Comparison of ENCODE assay signal across 13 mouse cellular contexts in the genomic region with DNA sequence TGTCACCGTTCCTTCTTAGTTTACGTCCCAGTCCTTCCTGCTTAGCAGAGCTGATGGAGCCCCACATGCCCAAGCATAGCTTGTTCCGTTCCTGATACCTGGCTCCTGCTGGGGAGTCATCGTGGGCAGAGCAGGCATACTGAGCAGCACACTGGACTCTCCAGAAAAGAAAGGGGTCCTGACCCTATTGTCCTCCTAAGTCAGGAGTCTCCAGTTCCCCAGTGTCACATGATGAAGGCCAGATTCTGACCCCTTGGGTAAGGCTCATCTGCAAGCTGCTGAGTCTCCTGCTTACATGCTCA. TPM values are rescaled to one million over a fixed set of nuclear protein-coding genes. Genes with fewer than 3 reads are reported as not detected.
DNase-seq lines count a peak whose midpoint lies in the region; ATAC-seq and TF ChIP-seq lines count a peak whose summit lies in the region.
"Had no signal": no experiment of that assay in that cellular context is flagged by ENCODE, and none has a peak within 500 bp of the region (broad histone marks: within the 10 kb centered on the region; RNA-seq: fewer than 3 reads in every experiment).

No protein-coding gene starts in this region.

- H3K36me3 ChIP-seq in embryonic facial prominence, embryonic 12.5 days: peaks cover 33% of the 10 kb centered on the region
- peaks cover 95% of the 10 kb centered on the region for H3K36me3 ChIP-seq in embryonic facial prominence, embryonic 10.5 days (replicated peaks)
- H3K36me3 ChIP-seq in hindbrain, embryonic 12.5 days: peaks cover 28% of the 10 kb centered on the region
- peaks cover 18% of the 10 kb centered on the region for H3K36me3 ChIP-seq in hindbrain, embryonic 16.5 days (ENCODE audit: control insufficient read depth, insufficient read depth, low read length)
- H3K36me3 ChIP-seq in spleen, adult 2 months (ENCODE audit: control insufficient read depth, insufficient read depth, low read length): peaks cover 5% of the 10 kb centered on the region; the same call in 1 of the 2 replicates

- no peak for TF ChIP-seq CTCF in spleen, adult 2 months (IDR thresholded peaks at IDR 0.05; ENCODE audit: extremely low read depth, insufficient read depth, insufficient read length, insufficient replicate concordance)

- no peak for TF ChIP-seq POLR2A in spleen, adult 2 months (IDR thresholded peaks at IDR 0.05; ENCODE audit: low read depth, low read length)

- no peak for DNase-seq in embryonic facial prominence, embryonic 10.5 days (ENCODE audit: low spot score)
- DNase-seq in spleen, adult 2 months (ENCODE audit: low read depth in 1 of 2, low spot score in 2 of 2): no peak
- DNase-seq in spleen, adult 18-20 months: no peak
- DNase-seq in embryo, embryonic 10 days (ENCODE audit: low spot score): no peak
- DNase-seq: kidney, adult 9 months; right cerebral cortex, postnatal 14 days had no signal

- H3K4me2 ChIP-seq in embryonic facial prominence, embryonic 12.5 days (replicated peaks): no peak overlapping the region
- no peak overlapping the region for H3K4me2 ChIP-seq in hindbrain, embryonic 12.5 days (replicated peaks)
- no peak overlapping the region for H3K4me2 ChIP-seq in hindbrain, embryonic 16.5 days (ENCODE audit: low read length)
- H3K4me2 ChIP-seq: heart, embryonic 12.5 days; liver, embryonic 12.5 days had no signal

- H3K9ac ChIP-seq in embryonic facial prominence, embryonic 12.5 days: no peak overlapping the region
- H3K9ac ChIP-seq in hindbrain, embryonic 12.5 days: no peak overlapping the region
- no peak overlapping the region for H3K9ac ChIP-seq in hindbrain, embryonic 16.5 days (ENCODE audit: low read depth, low read length)
- H3K9ac ChIP-seq: heart, embryonic 12.5 days; liver, embryonic 12.5 days had no signal

- WGBS in embryonic facial prominence, embryonic 12.5 days: 88% methylated on average over 4 of the region's 4 CpGs
- 85% methylated on average over 4 of the region's 4 CpGs for WGBS in embryonic facial prominence, embryonic 10.5 days
- WGBS in hindbrain, embryonic 12.5 days: 79% methylated on average over 4 of the region's 4 CpGs
- 72% methylated on average over 4 of the region's 4 CpGs for WGBS in hindbrain, embryonic 16.5 days
- 84% methylated on average over 4 of the region's 4 CpGs for WGBS in spleen, adult 2 months

- ATAC-seq in embryonic facial prominence, embryonic 12.5 days (ENCODE audit: insufficient number of reproducible peaks, insufficient read depth, low FRiP score, low TSS enrichment): no peak
- no peak for ATAC-seq in hindbrain, embryonic 12.5 days (ENCODE audit: low FRiP score)
- ATAC-seq in hindbrain, embryonic 16.5 days: no peak
- no peak for ATAC-seq in inflammation-experienced regulatory T-cells, adult 6 months
- ATAC-seq: Patski had no signal

- H3K4me1 ChIP-seq in embryonic facial prominence, embryonic 12.5 days: no peaks in the 10 kb centered on the region; the same call in 1 of the 2 replicates
- peaks cover 23% of the 10 kb centered on the region; the same call in 1 of the 2 replicates for H3K4me1 ChIP-seq in embryonic facial prominence, embryonic 10.5 days
- H3K4me1 ChIP-seq in hindbrain, embryonic 12.5 days: peaks cover 14% of the 10 kb centered on the region
- peaks cover 5% of the 10 kb centered on the region; the same call in 1 of the 2 replicates for H3K4me1 ChIP-seq in hindbrain, embryonic 16.5 days (ENCODE audit: control insufficient read depth, insufficient read depth, low read depth, low read length)
- peaks cover 52% of the 10 kb centered on the region for H3K4me1 ChIP-seq in spleen, adult 2 months (ENCODE audit: control insufficient read depth, insufficient read depth, insufficient read length)

- no peak overlapping the region for H3K4me3 ChIP-seq in embryonic facial prominence, embryonic 12.5 days
- H3K4me3 ChIP-seq in embryonic facial prominence, embryonic 10.5 days: no peak overlapping the region
- no peak overlapping the region for H3K4me3 ChIP-seq in hindbrain, embryonic 12.5 days
- H3K4me3 ChIP-seq in hindbrain, embryonic 16.5 days (ENCODE audit: low read length): no peak overlapping the region
- no peak overlapping the region for H3K4me3 ChIP-seq in spleen, adult 2 months (ENCODE audit: extremely low read depth, insufficient read depth, insufficient read length)
- H3K4me3 ChIP-seq: heart, embryonic 12.5 days; liver, embryonic 12.5 days had no signal

- H3K9me3 ChIP-seq in embryonic facial prominence, embryonic 12.5 days: no peaks in the 10 kb centered on the region
- no peaks in the 10 kb centered on the region for H3K9me3 ChIP-seq in embryonic facial prominence, embryonic 10.5 days
- H3K9me3 ChIP-seq in hindbrain, embryonic 12.5 days (replicated peaks): no peaks in the 10 kb centered on the region
- no peaks in the 10 kb centered on the region for H3K9me3 ChIP-seq in hindbrain, embryonic 16.5 days (ENCODE audit: control insufficient read depth, low read length)
- H3K9me3 ChIP-seq: heart, embryonic 12.5 days; liver, embryonic 12.5 days had no signal

- peak overlapping the region; percentile 30; the same call in 1 of the 2 replicates for H3K27ac ChIP-seq in embryonic facial prominence, embryonic 12.5 days
- H3K27ac ChIP-seq in embryonic facial prominence, embryonic 10.5 days (replicated peaks): no peak overlapping the region
- peak overlapping the region; percentile 24; the same call in 1 of the 2 replicates for H3K27ac ChIP-seq in hindbrain, embryonic 12.5 days
- H3K27ac ChIP-seq in hindbrain, embryonic 16.5 days (ENCODE audit: low read depth, low read length): no peak overlapping the region
- peak overlapping the region; percentile 43 for H3K27ac ChIP-seq in spleen, adult 2 months (ENCODE audit: insufficient read depth, low read length)
- H3K27ac ChIP-seq: liver, embryonic 12.5 days had no signal

- H3K27me3 ChIP-seq in embryonic facial prominence, embryonic 12.5 days: no peaks in the 10 kb centered on the region
- H3K27me3 ChIP-seq in embryonic facial prominence, embryonic 10.5 days (replicated peaks; ENCODE audit: low read depth, poor library complexity, severe bottlenecking): no peaks in the 10 kb centered on the region
- no peaks in the 10 kb centered on the region for H3K27me3 ChIP-seq in hindbrain, embryonic 12.5 days
- no peaks in the 10 kb centered on the region for H3K27me3 ChIP-seq in hindbrain, embryonic 16.5 days (replicated peaks; ENCODE audit: control insufficient read depth, insufficient read depth, low read length)
- H3K27me3 ChIP-seq in spleen, adult 2 months (ENCODE audit: control insufficient read depth, insufficient read depth, low read length): no peaks in the 10 kb centered on the region
- H3K27me3 ChIP-seq: heart, embryonic 12.5 days; liver, embryonic 12.5 days; Patski had no signal

RNA-seq across cellular contexts. Expression of gene Sh3gl1, which starts 13.5 kb away (rescaled TPM):
- polyA plus RNA-seq in embryonic facial prominence, embryonic 12.5 days (2016; fragmentation: Nextera tagmentation; extraction: Ambion mirVana): 173 and 175 TPM in 2 replicates
- 170 and 173 TPM in 2 replicates for polyA plus RNA-seq in embryonic facial prominence, embryonic 10.5 days (2016; fragmentation: Nextera tagmentation; extraction: Ambion mirVana)
- 141 and 144 TPM in 2 replicates for polyA plus RNA-seq in hindbrain, embryonic 12.5 days (2016; fragmentation: Nextera tagmentation; extraction: Ambion mirVana)
- polyA plus RNA-seq in hindbrain, embryonic 16.5 days (2015; fragmentation: Nextera tagmentation; extraction: Ambion mirVana): 106 and 112 TPM in 2 replicates
- polyA plus RNA-seq in spleen, adult 2 months (2012; rRNA removed): 72.3 and 80.8 TPM in 2 replicates
- polyA plus RNA-seq in inflammation-experienced regulatory T-cells, adult 6 months (2017; shearing (Covaris generic)): 10 to 100 TPM; 86.9 to 93.6 (median 91.6) TPM

RNA-seq across cellular contexts. Expression of gene Chaf1a, which starts 17.3 kb away (rescaled TPM):
- polyA plus RNA-seq in embryonic facial prominence, embryonic 12.5 days (2016; fragmentation: Nextera tagmentation; extraction: Ambion mirVana): 44.5 and 45.8 TPM in 2 replicates
- 50.7 and 52.3 TPM in 2 replicates for polyA plus RNA-seq in embryonic facial prominence, embryonic 10.5 days (2016; fragmentation: Nextera tagmentation; extraction: Ambion mirVana)
- 26.8 and 30.2 TPM in 2 replicates for polyA plus RNA-seq in hindbrain, embryonic 12.5 days (2016; fragmentation: Nextera tagmentation; extraction: Ambion mirVana)
- polyA plus RNA-seq in hindbrain, embryonic 16.5 days (2015; fragmentation: Nextera tagmentation; extraction: Ambion mirVana): 4.5 and 6.7 TPM in 2 replicates
- polyA plus RNA-seq in spleen, adult 2 months (2012; rRNA removed): 2.8 and 4.3 TPM in 2 replicates
- polyA plus RNA-seq in inflammation-experienced regulatory T-cells, adult 6 months (2017; shearing (Covaris generic)): 1 to 10 TPM in 2 of 3 experiments, under 1 TPM in 1; 0.63 to 3.6 (median 1.3) TPM

RNA-seq across cellular contexts. Expression of gene Mpnd, which starts 17.4 kb away (rescaled TPM):
- 174 and 193 TPM in 2 replicates for polyA plus RNA-seq in embryonic facial prominence, embryonic 12.5 days (2016; fragmentation: Nextera tagmentation; extraction: Ambion mirVana)
- 126 and 135 TPM in 2 replicates for polyA plus RNA-seq in embryonic facial prominence, embryonic 10.5 days (2016; fragmentation: Nextera tagmentation; extraction: Ambion mirVana)
- 196 and 209 TPM in 2 replicates for polyA plus RNA-seq in hindbrain, embryonic 12.5 days (2016; fragmentation: Nextera tagmentation; extraction: Ambion mirVana)
- 119 and 127 TPM in 2 replicates for polyA plus RNA-seq in hindbrain, embryonic 16.5 days (2015; fragmentation: Nextera tagmentation; extraction: Ambion mirVana)
- 76.7 and 135 TPM in 2 replicates for polyA plus RNA-seq in spleen, adult 2 months (2012; rRNA removed)
- 10 to 100 TPM in 2 of 3 experiments, 1 to 10 TPM in 1; 8.3 to 24.2 (median 17.4) TPM for polyA plus RNA-seq in inflammation-experienced regulatory T-cells, adult 6 months (2017; shearing (Covaris generic))

RNA-seq across cellular contexts. Expression of gene Stap2, which starts 17.6 kb away (rescaled TPM):
- polyA plus RNA-seq in embryonic facial prominence, embryonic 12.5 days (2016; fragmentation: Nextera tagmentation; extraction: Ambion mirVana): 6.4 and 8.0 TPM in 2 replicates
- 8.2 and 8.8 TPM in 2 replicates for polyA plus RNA-seq in embryonic facial prominence, embryonic 10.5 days (2016; fragmentation: Nextera tagmentation; extraction: Ambion mirVana)
- 6.5 and 6.6 TPM in 2 replicates for polyA plus RNA-seq in hindbrain, embryonic 12.5 days (2016; fragmentation: Nextera tagmentation; extraction: Ambion mirVana)
- 6.5 and 6.8 TPM in 2 replicates for polyA plus RNA-seq in hindbrain, embryonic 16.5 days (2015; fragmentation: Nextera tagmentation; extraction: Ambion mirVana)
- polyA plus RNA-seq in spleen, adult 2 months (2012; rRNA removed): 9.1 and 12.0 TPM in 2 replicates
- polyA plus RNA-seq in inflammation-experienced regulatory T-cells, adult 6 months (2017; shearing (Covaris generic)): under 1 TPM in 1 of 3 experiments, not detected in 2; 0.30 TPM

RNA-seq across cellular contexts. Expression of gene Fsd1, which starts 36.6 kb away (rescaled TPM):
- 52.0 and 54.7 TPM in 2 replicates for polyA plus RNA-seq in embryonic facial prominence, embryonic 12.5 days (2016; fragmentation: Nextera tagmentation; extraction: Ambion mirVana)
- polyA plus RNA-seq in embryonic facial prominence, embryonic 10.5 days (2016; fragmentation: Nextera tagmentation; extraction: Ambion mirVana): 63.3 and 69.4 TPM in 2 replicates
- 96.4 and 103 TPM in 2 replicates for polyA plus RNA-seq in hindbrain, embryonic 12.5 days (2016; fragmentation: Nextera tagmentation; extraction: Ambion mirVana)
- polyA plus RNA-seq in hindbrain, embryonic 16.5 days (2015; fragmentation: Nextera tagmentation; extraction: Ambion mirVana): 227 and 252 TPM in 2 replicates
- 0.06 and 0.07 TPM in 2 replicates for polyA plus RNA-seq in spleen, adult 2 months (2012; rRNA removed)
- polyA plus RNA-seq in inflammation-experienced regulatory T-cells, adult 6 months (2017; shearing (Covaris generic)): under 1 TPM in 1 of 3 experiments, not detected in 2; 0.98 TPM

Comparison
In these comparisons a context has a peak if more than half of its experiments do, and no peak if none do; other contexts are left out.
1. H3K27ac ChIP-seq: peak in embryonic facial prominence, embryonic 12.5 days (single experiment), hindbrain, embryonic 12.5 days (single experiment) and spleen, adult 2 months (single experiment); none in embryonic facial prominence, embryonic 10.5 days (single experiment) and hindbrain, embryonic 16.5 days (single experiment).